Mouse (Mus musculus) inflammation-experienced regulatory T-cells, adult 16 weeks (primary cell): Measurements from ENCODE around the gene Ing5. TPM values are rescaled to one million over a fixed set of nuclear protein-coding genes. Genes with fewer than 3 reads are reported as not detected.

Source experiments
- polyA plus RNA-seq: library from polyadenylated mRNA; unstranded; fragments of 100-300 nt; shearing (Covaris generic); gene quantifications from one replicate; pipeline ENCODE4 v1.2.1, GENCODE M21; 2017

Ing5 gene
- polyA plus RNA-seq = 39.5 TPM

DNA sequence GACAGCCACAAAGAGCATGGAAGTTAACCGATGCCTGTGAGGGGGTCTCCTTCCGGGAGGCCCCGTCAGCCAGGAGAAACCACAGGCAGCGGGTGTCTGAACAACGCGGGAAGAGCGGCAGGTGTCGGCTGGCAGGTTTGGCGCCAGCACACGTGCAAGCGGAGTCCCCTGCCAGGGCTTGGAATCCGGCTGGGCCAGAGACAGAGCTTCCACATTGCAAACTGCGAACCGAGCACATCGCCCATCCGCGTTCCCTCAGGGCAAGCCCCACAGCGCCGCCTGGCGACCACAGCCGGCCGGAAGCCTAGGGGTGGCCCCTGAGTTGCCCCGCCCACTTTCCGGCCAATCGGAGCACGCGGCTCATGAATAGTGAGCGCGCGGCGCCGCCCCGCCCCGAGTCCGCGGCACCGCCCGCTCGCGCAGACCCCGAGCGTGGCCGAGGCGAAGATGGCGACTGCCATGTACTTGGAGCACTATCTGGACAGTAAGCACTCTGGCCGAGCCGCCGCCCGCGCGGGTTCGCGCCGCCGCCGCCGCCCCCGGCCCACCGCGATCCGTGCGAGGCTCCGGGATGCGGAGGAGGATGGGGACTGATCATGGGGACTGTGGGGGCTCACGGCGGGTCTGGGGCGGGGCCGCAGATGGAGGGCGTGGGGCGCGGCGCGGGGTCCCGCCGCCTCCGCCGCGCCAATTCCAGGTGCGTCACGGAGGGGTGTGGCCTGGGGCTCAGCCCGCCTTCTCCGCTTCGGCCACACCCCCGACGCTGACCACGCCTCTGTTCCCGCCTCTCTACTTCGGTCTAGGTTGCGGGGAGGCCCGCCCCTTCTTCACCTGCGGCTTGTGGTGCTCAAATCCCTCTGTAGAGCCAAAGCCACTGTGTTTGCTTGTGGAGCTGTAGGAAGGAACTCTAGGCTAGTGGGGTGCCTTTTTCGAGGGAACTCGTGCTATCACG lies at the start of gene Ing5:
TSS of gene Ing5 (plus strand) at position 410 of the 952 bp plus-strand sequence.

DNA sequence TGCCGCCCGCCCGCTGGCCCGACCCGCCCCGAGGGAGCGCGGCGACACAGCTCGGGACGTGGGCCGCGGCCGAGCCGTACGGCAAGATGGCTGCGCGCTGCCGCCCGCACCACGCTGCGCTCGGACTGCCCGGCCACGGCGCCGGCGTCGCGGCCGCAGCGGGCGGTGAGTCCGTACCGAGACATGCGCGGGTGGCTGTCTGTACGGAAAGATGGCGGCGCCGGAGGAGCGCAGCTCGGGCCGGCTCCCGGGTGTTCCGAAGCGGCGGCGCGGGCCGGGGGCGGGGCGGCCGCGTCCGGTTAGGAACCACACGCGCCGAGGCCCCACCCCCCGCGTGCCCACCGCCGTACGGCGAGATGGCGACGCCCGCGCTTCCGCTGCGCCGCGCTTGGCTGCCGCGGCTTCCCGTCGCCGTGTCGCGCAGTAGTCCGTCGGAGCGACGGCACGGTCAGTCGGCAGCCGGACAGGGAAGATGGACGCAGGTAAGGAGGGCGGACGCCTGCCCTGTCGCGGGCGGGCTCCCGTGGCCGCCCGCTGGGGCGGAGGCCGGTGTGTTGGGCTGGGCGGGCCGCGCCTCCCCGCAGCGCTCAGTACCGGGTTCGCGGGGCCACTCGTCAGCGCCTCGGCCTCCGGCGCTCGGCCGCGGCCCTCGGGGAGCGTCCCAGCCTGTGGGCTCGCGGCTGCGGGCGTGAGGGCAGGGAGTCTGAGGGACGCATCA lies 49.0 kb upstream of the Ing5 start, which contains the start of gene Thap4:
TSS of gene Thap4 (minus strand) at position 292 of the 718 bp plus-strand sequence.

DNA sequence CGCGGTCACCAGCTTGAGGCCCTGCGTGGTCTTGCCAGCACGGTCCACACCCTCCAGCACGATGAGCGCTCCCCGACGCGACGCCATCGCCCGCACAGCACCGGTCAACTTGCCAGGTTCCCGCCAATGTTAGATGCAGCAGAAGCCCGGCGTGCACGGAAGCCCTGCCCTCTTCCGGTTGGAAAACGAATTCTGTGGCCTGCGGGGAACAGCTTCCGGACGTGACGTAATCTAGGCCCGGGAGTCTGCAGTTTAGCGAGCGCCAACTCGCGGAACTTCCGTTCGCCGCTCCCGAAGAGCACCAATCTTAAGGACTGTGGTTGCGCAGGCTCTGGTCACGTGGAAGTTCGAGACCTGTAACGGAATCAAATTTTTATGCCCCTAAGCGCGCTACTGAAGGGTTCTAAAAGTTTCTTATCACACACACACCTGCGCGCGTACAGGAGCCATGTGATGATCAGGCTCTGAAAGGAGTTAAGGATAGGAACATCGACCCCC lies 2.0 kb upstream of the Ing5 start, which contains the start of gene Dtymk:
TSS of gene Dtymk (minus strand) at position 194 of the 498 bp plus-strand sequence.

DNA sequence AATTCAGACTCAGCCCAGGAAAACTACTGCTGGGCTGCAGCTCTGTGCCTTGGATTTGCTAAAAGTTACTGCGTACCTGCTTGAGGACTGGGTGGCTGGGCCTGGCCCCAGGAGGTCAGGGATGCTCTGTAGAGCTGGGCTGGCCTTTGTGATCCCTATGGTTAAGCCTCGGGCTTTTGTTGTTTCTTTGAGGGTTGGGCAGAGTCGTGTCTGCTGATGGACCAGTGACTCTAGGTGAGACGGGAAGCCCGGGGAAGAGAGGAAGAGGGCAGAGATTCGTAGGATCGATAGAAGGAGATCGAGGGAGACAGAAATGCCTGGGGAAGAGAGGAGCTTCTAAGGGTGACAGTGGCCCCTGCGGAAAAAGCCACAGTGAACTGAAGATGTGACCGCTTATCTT lies 20.8 kb downstream of the Ing5 start, which contains the start of gene D2hgdh:
TSS of gene D2hgdh (plus strand) at position 301 of the 400 bp plus-strand sequence.

DNA sequence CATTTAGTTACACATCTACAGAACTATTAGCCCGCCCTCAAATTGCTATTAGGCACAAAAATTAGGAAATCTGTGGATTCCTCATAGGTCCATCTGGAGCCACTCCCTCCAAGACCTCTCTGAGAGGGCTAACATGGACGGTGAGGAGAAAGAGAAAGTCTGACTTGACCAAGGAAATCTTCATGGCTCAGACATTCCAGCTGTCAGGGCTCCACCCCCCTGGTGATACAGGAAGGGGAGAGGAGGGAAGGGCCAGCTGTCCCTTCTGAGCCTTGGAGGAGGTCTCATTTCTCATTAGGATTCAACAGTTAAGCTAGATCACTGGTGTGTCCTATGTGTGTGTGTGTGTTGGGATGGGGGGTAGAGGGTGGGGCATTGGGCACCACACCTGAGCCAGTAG lies 57.3 kb downstream of the Ing5 start, which contains the start of gene Gal3st2:
TSS of gene Gal3st2 (plus strand) at position 259 of the 400 bp plus-strand sequence.

Other genes with a start within 250 kb of the Ing5 start
- gene Stk25, start 145.3 kb upstream of the Ing5 start, polyA plus RNA-seq = 169 TPM
- gene Bok, start 118.3 kb upstream of the Ing5 start, polyA plus RNA-seq = not detected
- 127 TPM for gene Atg4b, start 52.5 kb upstream of the Ing5 start, polyA plus RNA-seq
- 20.2 TPM for gene Thap4, start 49.1 kb upstream of the Ing5 start, polyA plus RNA-seq
- gene Dtymk, start 2.0 kb upstream of the Ing5 start, polyA plus RNA-seq = 149 TPM
- gene D2hgdh, start 20.9 kb downstream of the Ing5 start, polyA plus RNA-seq = 33.9 TPM
- gene Gal3st2, start 57.3 kb downstream of the Ing5 start, polyA plus RNA-seq = not detected
- 0.17 TPM for gene Gal3st2b, start 114.3 kb downstream of the Ing5 start, polyA plus RNA-seq
- 0.06 TPM for gene Gal3st2c, start 186.5 kb downstream of the Ing5 start, polyA plus RNA-seq
- gene Neu4, start 216.5 kb downstream of the Ing5 start, polyA plus RNA-seq = not detected
- gene Pdcd1, start 248.6 kb downstream of the Ing5 start, polyA plus RNA-seq = 273 TPM